Mouse (Mus musculus) gastrocnemius, adult 8-10 months (tissue): ENCODE results near the gene Nomo1. TPM values are rescaled to one million over a fixed set of nuclear protein-coding genes. Genes with fewer than 3 reads are reported as not detected.

Experiments
- total RNA-seq, 4 experiments: library from RNA; stranded (reverse); gene quantifications; 2 replicates each; pipeline ENCODE4 v1.2.4; 2022

Gene Nomo1
- total RNA-seq, 4 experiments from 2014 or later, result 89.6 to 107 (median 103) TPM

Other genes starting within 250 kb of the Nomo1 start
- not detected for gene Lmtk3, start 250.0 kb upstream of the Nomo1 start, total RNA-seq
- gene Sult2b1, start 249.0 kb upstream of the Nomo1 start, total RNA-seq, result not detected
- 10 to 100 TPM; 25.2 to 34.3 (median 30.8) TPM for gene Cyth2, start 219.1 kb upstream of the Nomo1 start, total RNA-seq
- gene Kcnj14, start 208.9 kb upstream of the Nomo1 start, total RNA-seq, result under 1 TPM in 2 of 4 experiments, not detected in 2; 0.11 to 0.29 TPM
- 10 to 100 TPM; 15.5 to 17.3 (median 16.1) TPM for gene Grwd1, start 202.8 kb upstream of the Nomo1 start, total RNA-seq
- gene Kdelr1, start 160.9 kb upstream of the Nomo1 start, total RNA-seq, result 10 to 100 TPM; 68.0 to 73.7 (median 70.1) TPM
- under 1 TPM in 2 of 4 experiments, not detected in 2; 0.07 to 0.11 TPM for gene Grin2d, start 155.3 kb upstream of the Nomo1 start, total RNA-seq
- gene Syngr4, start 137.0 kb upstream of the Nomo1 start, total RNA-seq, result not detected
- gene Tmem143, start 136.8 kb upstream of the Nomo1 start, total RNA-seq, result 10 to 100 TPM; 52.6 to 67.7 (median 56.3) TPM
- gene Emp3, start 112.3 kb upstream of the Nomo1 start, total RNA-seq, result 10 to 100 TPM in 1 of 4 experiments, 1 to 10 TPM in 3; 6.2 to 10.2 (median 6.8) TPM
- under 1 TPM in 3 of 4 experiments, not detected in 1; 0.19 to 0.85 (median 0.29) TPM for gene Ccdc114, start 109.6 kb upstream of the Nomo1 start, total RNA-seq
- under 1 TPM in 1 of 4 experiments, not detected in 3; 0.13 TPM for gene Abcc6, start 3.4 kb upstream of the Nomo1 start, total RNA-seq
- 100 to 1,000 TPM; 128 to 144 (median 135) TPM for gene Kcnj11, start 67.1 kb downstream of the Nomo1 start, total RNA-seq
- gene Abcc8, start 146.3 kb downstream of the Nomo1 start, total RNA-seq, result 1 to 10 TPM; 3.0 to 6.3 (median 4.2) TPM
- 10 to 100 TPM in 1 of 4 experiments, 1 to 10 TPM in 3; 5.6 to 11.4 (median 7.0) TPM for gene Ush1c, start 204.8 kb downstream of the Nomo1 start, total RNA-seq
- gene Otog, start 207.3 kb downstream of the Nomo1 start, total RNA-seq, result under 1 TPM; 0.39 to 0.88 (median 0.65) TPM